In genomic region chr14:103629639-103630364, GRCm38 (mm10) we compare ENCODE assay signal across 19 mouse cellular contexts. TPM values are rescaled to one million over a fixed set of nuclear protein-coding genes. Genes with fewer than 3 reads are reported as not detected.
DNase-seq lines count a peak whose midpoint lies in the region; ATAC-seq lines count a peak whose summit lies in the region.
"Had no signal": no experiment of that assay in that cellular context is flagged by ENCODE, and none has a peak within 500 bp of the region (broad histone marks: within the 10 kb centered on the region; RNA-seq: fewer than 3 reads in every experiment).

No protein-coding gene starts in this region.

- no peak overlapping the region for H3K27ac ChIP-seq in forebrain, embryonic 15.5 days (replicated peaks)
- no peak overlapping the region for H3K27ac ChIP-seq in forebrain, embryonic 12.5 days
- no peak overlapping the region for H3K27ac ChIP-seq in lung, embryonic 16.5 days (ENCODE audit: low read length)
- H3K27ac ChIP-seq: embryonic facial prominence, embryonic 12.5 days; hindbrain, embryonic 10.5 days; hindbrain, embryonic 14.5 days; intestine, embryonic 15.5 days had no signal

- DNase-seq in lung, postnatal 10 days, result no peak
- peak; percentile 42 for DNase-seq in brain, embryonic 18.5 days (ENCODE audit: low read depth, low spot score)
- peak; percentile 45 for DNase-seq in telencephalon, adult 2 months (ENCODE audit: low read depth, low spot score)
- no peak for DNase-seq in adrenal gland, adult (ENCODE audit: inconsistent age in 2 of 2, low spot score in 1 of 2)
- DNase-seq: adrenal gland, adult 2 months; adrenal gland, postnatal 25 days; cerebellum, adult 11-12 months; cerebellum, adult 9-10 months; gastrocnemius, postnatal 25 days had no signal

- peak; percentile 61 for ATAC-seq in forebrain, embryonic 15.5 days (replicated peaks)
- no peak for ATAC-seq in forebrain, embryonic 12.5 days (ENCODE audit: low FRiP score)
- ATAC-seq in lung, embryonic 16.5 days (ENCODE audit: low read depth), result peak; percentile 85
- ATAC-seq: intestine, embryonic 15.5 days; Patski had no signal

- no peak overlapping the region for H3K4me3 ChIP-seq in forebrain, embryonic 15.5 days
- H3K4me3 ChIP-seq in forebrain, embryonic 12.5 days (replicated peaks), result no peak overlapping the region
- no peak overlapping the region for H3K4me3 ChIP-seq in lung, embryonic 16.5 days (ENCODE audit: low read length)
- H3K4me3 ChIP-seq: embryonic facial prominence, embryonic 12.5 days; heart, embryonic 12.5 days; hindbrain, embryonic 10.5 days; intestine, embryonic 15.5 days had no signal

- no peaks in the 10 kb centered on the region for H3K9me3 ChIP-seq in forebrain, embryonic 15.5 days
- 0 out of 2 replicates have a peak, but pooled peaks cover under 1% of the 10 kb centered on the region for H3K9me3 ChIP-seq in forebrain, embryonic 12.5 days
- peaks cover 3% of the 10 kb centered on the region; the same call in 1 of the 2 replicates for H3K9me3 ChIP-seq in lung, embryonic 16.5 days (ENCODE audit: control insufficient read depth, low read length)
- H3K9me3 ChIP-seq: hindbrain, embryonic 10.5 days; intestine, embryonic 15.5 days had no signal

- no peak overlapping the region for H3K4me2 ChIP-seq in forebrain, embryonic 15.5 days (replicated peaks)
- no peak overlapping the region for H3K4me2 ChIP-seq in forebrain, embryonic 12.5 days
- no peak overlapping the region for H3K4me2 ChIP-seq in lung, embryonic 16.5 days (ENCODE audit: low read depth, low read length)
- H3K4me2 ChIP-seq: embryonic facial prominence, embryonic 12.5 days; heart, embryonic 12.5 days; hindbrain, embryonic 14.5 days; intestine, embryonic 15.5 days had no signal

- no peaks in the 10 kb centered on the region for H3K36me3 ChIP-seq in forebrain, embryonic 15.5 days
- H3K36me3 ChIP-seq in forebrain, embryonic 12.5 days (replicated peaks), result no peaks in the 10 kb centered on the region
- no peaks in the 10 kb centered on the region for H3K36me3 ChIP-seq in lung, embryonic 16.5 days (ENCODE audit: control insufficient read depth, insufficient read depth, low read length)
- H3K36me3 ChIP-seq: embryonic facial prominence, embryonic 12.5 days; heart, embryonic 12.5 days; hindbrain, embryonic 10.5 days; intestine, embryonic 15.5 days had no signal

- H3K4me1 ChIP-seq in forebrain, embryonic 15.5 days, result no peaks in the 10 kb centered on the region
- no peaks in the 10 kb centered on the region for H3K4me1 ChIP-seq in forebrain, embryonic 12.5 days
- peaks cover 13% of the 10 kb centered on the region; the same call in 1 of the 2 replicates for H3K4me1 ChIP-seq in lung, embryonic 16.5 days (replicated peaks; ENCODE audit: control insufficient read depth, insufficient read depth, low read length)
- H3K4me1 ChIP-seq: embryonic facial prominence, embryonic 12.5 days; heart, embryonic 12.5 days; hindbrain, embryonic 10.5 days; intestine, embryonic 15.5 days had no signal

- no peaks in the 10 kb centered on the region for H3K27me3 ChIP-seq in forebrain, embryonic 15.5 days
- no peaks in the 10 kb centered on the region for H3K27me3 ChIP-seq in forebrain, embryonic 12.5 days
- no peaks in the 10 kb centered on the region for H3K27me3 ChIP-seq in lung, embryonic 16.5 days (ENCODE audit: control insufficient read depth, insufficient read depth, low read depth, low read length)
- H3K27me3 ChIP-seq: CH12.LX; embryonic facial prominence, embryonic 12.5 days; heart, embryonic 12.5 days; intestine, embryonic 15.5 days had no signal

- H3K9ac ChIP-seq in forebrain, embryonic 15.5 days (replicated peaks), result no peak overlapping the region
- no peak overlapping the region for H3K9ac ChIP-seq in forebrain, embryonic 12.5 days
- no peak overlapping the region for H3K9ac ChIP-seq in lung, embryonic 16.5 days (ENCODE audit: low read length)
- H3K9ac ChIP-seq: embryonic facial prominence, embryonic 12.5 days; heart, embryonic 12.5 days; hindbrain, embryonic 14.5 days; intestine, embryonic 15.5 days had no signal

- WGBS in forebrain, embryonic 15.5 days, result 73% methylated on average over 7 of the region's 7 CpGs
- WGBS in forebrain, embryonic 12.5 days, result 90% methylated on average over 7 of the region's 7 CpGs
- WGBS in lung, embryonic 16.5 days, result 45% methylated on average over 7 of the region's 7 CpGs

RNA-seq across cellular contexts. Expression of gene Slain1, which starts 20.2 kb away (rescaled TPM):
- polyA plus RNA-seq in forebrain, embryonic 15.5 days (2015; fragmentation: Nextera tagmentation; extraction: Ambion mirVana), result 31.8 and 35.9 TPM in 2 replicates
- polyA plus RNA-seq in forebrain, embryonic 12.5 days (2016; fragmentation: Nextera tagmentation; extraction: Ambion mirVana), result 27.8 and 29.5 TPM in 2 replicates
- 0.58 and 0.89 TPM in 2 replicates for polyA plus RNA-seq in lung, embryonic 16.5 days (2015; fragmentation: Nextera tagmentation; extraction: Ambion mirVana)

Comparison
In these comparisons a context has a peak if more than half of its experiments do, and no peak if none do; other contexts are left out.
1. DNase-seq: peak in brain, embryonic 18.5 days (single experiment) and telencephalon, adult 2 months (single experiment); none in lung, postnatal 10 days (single experiment) and adrenal gland, adult (0 of 2).
2. RNA of gene Slain1, which starts 20.2 kb away (polyA plus RNA-seq): 31.8 to 35.9 TPM in forebrain, embryonic 15.5 days and 27.8 to 29.5 TPM in forebrain, embryonic 12.5 days; 0.58 to 0.89 TPM in lung, embryonic 16.5 days; every median in the first group is over 10 times any median in the second.